Mouse (Mus musculus): ENCODE data around the gene Plxnd1. TPM values are rescaled to one million over a fixed set of nuclear protein-coding genes. Genes with fewer than 3 reads are reported as not detected.

Gene Plxnd1
- polyA plus RNA-seq, 1 experiment from 2014 or later: 19.4 TPM

- no peaks in the 10 kb centered on the region for H3K27me3 ChIP-seq (replicated peaks; ENCODE audit: control insufficient read depth, insufficient read depth, low read length)
- H3K4me1 ChIP-seq (replicated peaks; ENCODE audit: control insufficient read depth, insufficient read depth, low read length): peaks cover 24% of the 10 kb centered on the region
- no peaks in the 10 kb centered on the region for H3K9me3 ChIP-seq (ENCODE audit: control insufficient read depth, low read length)
- no peak overlapping the region for H3K27ac ChIP-seq (ENCODE audit: low read length)
- H3K36me3 ChIP-seq (ENCODE audit: control insufficient read depth, insufficient read depth): no peaks in the 10 kb centered on the region; the same call in 1 of the 2 replicates
- H3K9ac ChIP-seq (replicated peaks; ENCODE audit: low read depth, low read length): no peak overlapping the region
- H3K4me3 ChIP-seq (replicated peaks; ENCODE audit: low read length): no peak overlapping the region
- ATAC-seq: no peak
- no peak overlapping the region for H3K4me2 ChIP-seq (ENCODE audit: low read length)
- WGBS: 70% methylated on average over 8 of the region's 8 CpGs
Measured at GRCm38 (mm10) chr6:115909940-115910339, 84.9 kb downstream of the Plxnd1 start.

GRCm38 (mm10) chr6:115909052-115909451 is 85.8 kb downstream of the Plxnd1 start:
- H3K27ac ChIP-seq (ENCODE audit: low read length): peak overlapping the region; percentile 21; the same call in 1 of the 2 replicates

GRCm38 (mm10) chr6:115908421-115908982 is 86.3 kb downstream of the Plxnd1 start:
- H3K4me1 ChIP-seq (replicated peaks; ENCODE audit: control insufficient read depth, insufficient read depth, low read length): peaks cover 9% of the 10 kb centered on the region
- no peak overlapping the region for H3K4me2 ChIP-seq (ENCODE audit: low read length)
- no peak overlapping the region for H3K9ac ChIP-seq (replicated peaks; ENCODE audit: low read depth, low read length)
- H3K36me3 ChIP-seq (ENCODE audit: control insufficient read depth, insufficient read depth): no peaks in the 10 kb centered on the region; the same call in 1 of the 2 replicates
- H3K9me3 ChIP-seq (ENCODE audit: control insufficient read depth, low read length): no peaks in the 10 kb centered on the region
- ATAC-seq: no peak
- WGBS: 52% methylated on average over 6 of the region's 6 CpGs
- no peaks in the 10 kb centered on the region for H3K27me3 ChIP-seq (replicated peaks; ENCODE audit: control insufficient read depth, insufficient read depth, low read length)
- no peak overlapping the region for H3K4me3 ChIP-seq (replicated peaks; ENCODE audit: low read length)
- no peak overlapping the region for H3K27ac ChIP-seq (ENCODE audit: low read length)

More at GRCm38 (mm10) chr6:115909052-115909451, 85.8 kb downstream of the Plxnd1 start:
- Histone ChIP-seq H3K9me3 (ENCODE audit: control insufficient read depth, low read length) (no peaks in the 10 kb centered on the region), H3K27me3 (replicated peaks; ENCODE audit: control insufficient read depth, insufficient read depth, low read length) (no peaks in the 10 kb centered on the region), H3K36me3 (ENCODE audit: control insufficient read depth, insufficient read depth) (no peaks in the 10 kb centered on the region; the same call in 1 of the 2 replicates), H3K4me2 (ENCODE audit: low read length) (no peak overlapping the region), H3K9ac (replicated peaks; ENCODE audit: low read depth, low read length) (no peak overlapping the region), H3K4me3 (replicated peaks; ENCODE audit: low read length) (no peak overlapping the region), H3K4me1 (replicated peaks; ENCODE audit: control insufficient read depth, insufficient read depth, low read length) (peaks cover 15% of the 10 kb centered on the region)
- no peak for ATAC-seq
- 75% methylated on average over 3 of the region's 3 CpGs for WGBS

GRCm38 (mm10) chr6:115906871-115907270 is 87.9 kb downstream of the Plxnd1 start:
- no peak overlapping the region for H3K27ac ChIP-seq (ENCODE audit: low read length)
- no peak overlapping the region for H3K9ac ChIP-seq (replicated peaks; ENCODE audit: low read depth, low read length)
- no peak overlapping the region for H3K4me3 ChIP-seq (replicated peaks; ENCODE audit: low read length)
- 79% methylated on average over 2 of the region's 2 CpGs for WGBS
- no peak for ATAC-seq
- H3K27me3 ChIP-seq (replicated peaks; ENCODE audit: control insufficient read depth, insufficient read depth, low read length): no peaks in the 10 kb centered on the region
- H3K36me3 ChIP-seq (ENCODE audit: control insufficient read depth, insufficient read depth): no peaks in the 10 kb centered on the region; the same call in 1 of the 2 replicates
- H3K4me1 ChIP-seq (replicated peaks; ENCODE audit: control insufficient read depth, insufficient read depth, low read length): no peaks in the 10 kb centered on the region; the same call in 1 of the 2 replicates
- no peaks in the 10 kb centered on the region for H3K9me3 ChIP-seq (ENCODE audit: control insufficient read depth, low read length)
- no peak overlapping the region for H3K4me2 ChIP-seq (ENCODE audit: low read length)

GRCm38 (mm10) chr6:115906455-115906854 is 88.3 kb downstream of the Plxnd1 start:
- Histone ChIP-seq H3K9ac (replicated peaks; ENCODE audit: low read depth, low read length) (no peak overlapping the region), H3K9me3 (ENCODE audit: control insufficient read depth, low read length) (no peaks in the 10 kb centered on the region), H3K27ac (ENCODE audit: low read length) (no peak overlapping the region), H3K36me3 (ENCODE audit: control insufficient read depth, insufficient read depth) (no peaks in the 10 kb centered on the region; the same call in 1 of the 2 replicates), H3K4me3 (replicated peaks; ENCODE audit: low read length) (no peak overlapping the region), H3K4me1 (replicated peaks; ENCODE audit: control insufficient read depth, insufficient read depth, low read length) (peaks cover 2% of the 10 kb centered on the region; the same call in 1 of the 2 replicates), H3K4me2 (ENCODE audit: low read length) (no peak overlapping the region), H3K27me3 (replicated peaks; ENCODE audit: control insufficient read depth, insufficient read depth, low read length) (no peaks in the 10 kb centered on the region)
- 67% methylated on average over 1 of the region's 1 CpGs for WGBS
- no peak for ATAC-seq

DNA sequence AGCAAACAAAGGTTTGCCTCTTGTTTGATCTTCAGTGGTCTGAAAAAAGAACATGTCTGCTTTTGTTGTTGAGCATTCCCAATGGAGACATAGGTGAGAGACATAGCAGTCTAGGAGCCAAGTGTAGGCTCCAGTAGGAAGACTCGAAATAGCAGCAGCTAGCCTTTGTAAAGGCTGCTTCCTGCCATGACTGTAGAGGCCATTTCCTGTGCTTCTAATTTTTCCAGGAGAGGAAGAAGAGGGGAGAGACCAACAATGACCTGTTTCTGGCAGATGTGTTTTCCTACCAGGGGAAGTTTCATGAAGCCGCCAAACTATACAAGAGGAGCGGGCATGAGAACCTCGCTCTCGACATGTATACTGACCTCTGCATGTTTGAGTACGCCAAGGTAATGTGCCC is 89.2 kb downstream of the Plxnd1 start:
- Histone ChIP-seq H3K36me3 (ENCODE audit: control insufficient read depth, insufficient read depth) (no peaks in the 10 kb centered on the region; the same call in 1 of the 2 replicates), H3K27me3 (replicated peaks; ENCODE audit: control insufficient read depth, insufficient read depth, low read length) (no peaks in the 10 kb centered on the region), H3K4me1 (replicated peaks; ENCODE audit: control insufficient read depth, insufficient read depth, low read length) (peaks cover 2% of the 10 kb centered on the region; the same call in 1 of the 2 replicates), H3K4me2 (ENCODE audit: low read length) (no peak overlapping the region), H3K4me3 (replicated peaks; ENCODE audit: low read length) (no peak overlapping the region), H3K27ac (ENCODE audit: low read length) (no peak overlapping the region), H3K9me3 (ENCODE audit: control insufficient read depth, low read length) (no peaks in the 10 kb centered on the region), H3K9ac (replicated peaks; ENCODE audit: low read depth, low read length) (no peak overlapping the region)
- no peak for ATAC-seq
- 94% methylated on average over 6 of the region's 6 CpGs for WGBS

Other genes starting within 250 kb of the Plxnd1 start
- gene Tmem40, start 232.6 kb downstream of the Plxnd1 start, polyA plus RNA-seq (2015; fragmentation: Nextera tagmentation; extraction: Ambion mirVana): 0.91 TPM in 1 of 2 replicates, not detected in the other
- gene Cand2, start 220.5 kb downstream of the Plxnd1 start, polyA plus RNA-seq (2015; fragmentation: Nextera tagmentation; extraction: Ambion mirVana): 16.7 and 17.9 TPM in 2 replicates
- 1,104 and 1,269 TPM in 2 replicates for gene Rpl32, start 186.3 kb downstream of the Plxnd1 start, polyA plus RNA-seq (2015; fragmentation: Nextera tagmentation; extraction: Ambion mirVana)
- gene Efcab12, start 156.6 kb downstream of the Plxnd1 start, polyA plus RNA-seq (2015; fragmentation: Nextera tagmentation; extraction: Ambion mirVana): 1.4 and 1.8 TPM in 2 replicates
- 14.4 and 16.9 TPM in 2 replicates for gene Mbd4, start 141.6 kb downstream of the Plxnd1 start, polyA plus RNA-seq (2015; fragmentation: Nextera tagmentation; extraction: Ambion mirVana)
- gene Ift122, start 141.5 kb downstream of the Plxnd1 start, polyA plus RNA-seq (2015; fragmentation: Nextera tagmentation; extraction: Ambion mirVana): 30.8 and 32.7 TPM in 2 replicates
- 0.15 TPM in 1 of 2 replicates, not detected in the other for gene Rho, start 63.3 kb downstream of the Plxnd1 start, polyA plus RNA-seq (2015; fragmentation: Nextera tagmentation; extraction: Ambion mirVana)
- gene H1foo, start 50.1 kb downstream of the Plxnd1 start, polyA plus RNA-seq (2015; fragmentation: Nextera tagmentation; extraction: Ambion mirVana): not detected in 2 replicates
- gene Tmcc1, start 198.5 kb upstream of the Plxnd1 start, polyA plus RNA-seq (2015; fragmentation: Nextera tagmentation; extraction: Ambion mirVana): 34.2 and 38.4 TPM in 2 replicates
- 66.5 and 66.9 TPM in 2 replicates for gene Washc2, start 213.0 kb upstream of the Plxnd1 start, polyA plus RNA-seq (2015; fragmentation: Nextera tagmentation; extraction: Ambion mirVana)

Measured in forebrain, embryonic 16.5 days (tissue).